Mouse (Mus musculus) embryonic facial prominence, embryonic 15.5 days (tissue): ENCODE results near the gene Stradb. TPM values are rescaled to one million over a fixed set of nuclear protein-coding genes. Genes with fewer than 3 reads are reported as not detected.

Source experiments
- ATAC-seq: fragments of 200-750 bp; cut with Nextera tagmentation; 2 replicates; pipeline ENCODE4 v1.8.0; 2017; ENCODE audit warnings: low read depth, moderate TSS enrichment; ENCODE audit not compliant: insufficient number of reproducible peaks, low FRiP score, low TSS enrichment
- H3K27ac ChIP-seq: fragments of 300-500 bp; sonication (generic); replicated peaks from 2 replicates; pipeline ENCODE4 v1.5.1; 2015; ENCODE audit warnings: mild to moderate bottlenecking, inconsistent platforms
- H3K27me3 ChIP-seq: fragments of 300-500 bp; sonication (generic); 2 replicates; pipeline ENCODE4 v1.6.1; 2015; ENCODE audit warnings: inconsistent platforms
- H3K36me3 ChIP-seq: fragments of 300-500 bp; sonication (generic); 2 replicates; pipeline ENCODE4 v1.6.1; 2015; ENCODE audit warnings: mild to moderate bottlenecking, inconsistent platforms
- H3K4me1 ChIP-seq: fragments of 300-500 bp; sonication (generic); 2 replicates; pipeline ENCODE4 v1.6.1; 2015; ENCODE audit warnings: inconsistent platforms
- H3K4me2 ChIP-seq: fragments of 300-500 bp; sonication (generic); replicated peaks from 2 replicates; pipeline ENCODE4 v1.6.1; 2015; ENCODE audit warnings: mild to moderate bottlenecking, inconsistent platforms
- H3K4me3 ChIP-seq: fragments of 300-500 bp; sonication (generic); replicated peaks from 2 replicates; pipeline ENCODE4 v1.5.1; 2015; ENCODE audit warnings: mild to moderate bottlenecking, inconsistent platforms
- H3K9ac ChIP-seq: fragments of 300-500 bp; sonication (generic); 2 replicates; pipeline ENCODE4 v1.6.1; 2015; ENCODE audit warnings: inconsistent platforms
- H3K9me3 ChIP-seq: fragments of 300-500 bp; sonication (generic); replicated peaks from 2 replicates; pipeline ENCODE4 v1.6.1; 2016; ENCODE audit warnings: inconsistent platforms
- WGBS: fragments of 180-500 bp; shearing (Covaris S2); methylation state at CpG from one replicate; pipeline ENCODE4 v1.1.7; 2015; 5-methylcytosine and 5-hydroxymethylcytosine counted together
- polyA plus RNA-seq: library from polyadenylated mRNA; unstranded; fragments of >200 nt; fragmentation: Nextera tagmentation; extraction: Ambion mirVana; gene quantifications from 2 replicates; pipeline ENCODE4 v1.2.1, GENCODE M21; 2015

Stradb gene
- polyA plus RNA-seq, 1 experiment from 2014 or later, result 23.6 TPM

GRCm38 (mm10) chr1:58962418-58962817 is 10.9 kb upstream of the Stradb start:
- H3K9ac ChIP-seq, result no peak overlapping the region
- H3K4me3 ChIP-seq, result no peak overlapping the region
- H3K4me1 ChIP-seq, result peaks cover 8% of the 10 kb centered on the region; the same call in 1 of the 2 replicates
- no peak for ATAC-seq
- H3K4me2 ChIP-seq, result no peak overlapping the region
- H3K9me3 ChIP-seq, result no peaks in the 10 kb centered on the region
- no peak overlapping the region for H3K27ac ChIP-seq
- no peaks in the 10 kb centered on the region for H3K27me3 ChIP-seq
- 74% methylated on average over 5 of the region's 5 CpGs for WGBS
- no peaks in the 10 kb centered on the region for H3K36me3 ChIP-seq

DNA sequence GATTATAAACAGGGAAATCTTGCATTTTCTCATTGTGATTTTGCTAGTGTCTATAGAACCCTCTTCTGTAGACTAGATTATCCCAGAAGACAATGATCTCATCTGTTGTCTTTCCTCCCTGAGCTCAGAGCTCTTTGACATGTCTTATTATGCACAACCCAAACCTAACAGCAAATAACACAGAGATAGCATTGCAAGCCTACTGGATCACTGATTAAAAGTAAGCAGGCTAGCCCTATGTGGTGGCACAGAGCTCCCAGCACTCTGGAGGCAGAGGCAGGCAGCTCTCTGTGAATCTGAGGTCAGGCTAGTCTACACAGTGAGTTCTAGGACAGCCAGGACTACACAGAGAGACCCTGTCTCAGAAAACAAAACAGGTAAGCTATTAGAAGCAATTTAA is 10.5 kb upstream of the Stradb start:
- Histone ChIP-seq H3K27ac (no peak overlapping the region), H3K9me3 (no peaks in the 10 kb centered on the region), H3K36me3 (no peaks in the 10 kb centered on the region), H3K4me3 (no peak overlapping the region), H3K9ac (no peak overlapping the region), H3K27me3 (no peaks in the 10 kb centered on the region), H3K4me1 (peaks cover 8% of the 10 kb centered on the region; the same call in 1 of the 2 replicates), H3K4me2 (no peak overlapping the region)
- ATAC-seq, result no peak

- Histone ChIP-seq H3K9me3 (no peaks in the 10 kb centered on the region), H3K4me2 (no peak overlapping the region), H3K9ac (no peak overlapping the region), H3K4me1 (peaks cover 16% of the 10 kb centered on the region), H3K27ac (no peak overlapping the region), H3K36me3 (no peaks in the 10 kb centered on the region), H3K27me3 (no peaks in the 10 kb centered on the region), H3K4me3 (no peak overlapping the region)
- no peak for ATAC-seq
- 28% methylated on average over 4 of the region's 4 CpGs for WGBS
These were observed 5.8 kb upstream of the Stradb start for GRCm38 (mm10) chr1:58967534-58967933.

- no peak for ATAC-seq
- Histone ChIP-seq H3K4me1 (peaks cover 21% of the 10 kb centered on the region), H3K9ac (no peak overlapping the region), H3K27ac (no peak overlapping the region), H3K9me3 (no peaks in the 10 kb centered on the region), H3K4me3 (no peak overlapping the region), H3K27me3 (no peaks in the 10 kb centered on the region), H3K4me2 (no peak overlapping the region), H3K36me3 (no peaks in the 10 kb centered on the region)
- 44% methylated on average over 5 of the region's 5 CpGs for WGBS
These were observed 3.3 kb upstream of the Stradb start for GRCm38 (mm10) chr1:58970054-58970453.

DNA sequence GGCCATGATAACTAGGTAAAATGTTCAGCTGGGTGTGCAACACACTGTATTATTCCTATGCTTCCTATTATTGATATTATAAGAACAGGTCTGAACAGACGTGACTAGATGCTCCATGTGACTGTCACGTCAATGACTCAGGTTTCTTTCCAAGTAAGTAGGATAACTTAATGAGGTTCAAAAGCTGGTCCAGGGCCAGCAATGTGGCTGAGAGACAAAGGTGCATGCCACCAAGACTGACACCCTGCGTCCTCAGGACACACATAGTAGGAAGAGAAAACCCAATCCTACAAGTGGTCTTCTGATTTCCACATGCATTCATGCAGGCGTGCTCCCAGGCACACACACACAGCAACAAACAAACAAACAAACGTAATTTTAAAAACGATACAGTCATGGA is 2.2 kb upstream of the Stradb start:
- H3K4me3 ChIP-seq, result no peak overlapping the region
- H3K9me3 ChIP-seq, result no peaks in the 10 kb centered on the region
- H3K4me2 ChIP-seq, result no peak overlapping the region
- H3K36me3 ChIP-seq, result no peaks in the 10 kb centered on the region
- no peaks in the 10 kb centered on the region for H3K27me3 ChIP-seq
- H3K9ac ChIP-seq, result no peak overlapping the region
- ATAC-seq, result no peak
- H3K27ac ChIP-seq, result no peak overlapping the region
- WGBS, result 85% methylated on average over 6 of the region's 6 CpGs
- H3K4me1 ChIP-seq, result peaks cover 21% of the 10 kb centered on the region

DNA sequence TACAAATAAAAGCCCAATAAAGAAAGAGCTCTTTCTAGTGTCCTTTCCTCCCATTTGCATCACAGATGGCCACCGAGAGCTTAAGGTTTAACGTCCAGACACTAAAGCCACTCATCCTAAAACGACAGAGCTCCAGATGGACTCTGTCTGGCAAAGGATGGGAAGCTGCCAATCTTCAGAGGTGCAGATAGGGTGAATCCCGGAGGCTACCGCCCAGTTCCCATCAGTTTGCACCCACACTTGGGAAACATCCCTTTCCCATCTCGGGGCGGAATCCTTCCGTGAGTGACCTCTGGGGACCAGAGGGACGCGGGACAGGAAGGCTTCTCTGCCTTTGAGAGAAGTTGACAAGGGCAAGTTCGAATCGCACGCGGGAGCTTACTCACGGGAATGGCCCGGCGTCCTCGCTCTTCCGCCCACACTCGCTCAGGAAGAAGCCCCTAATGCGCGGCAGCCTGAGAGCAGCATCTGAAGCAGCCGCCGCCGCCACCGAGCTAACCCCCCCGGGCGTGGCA is 414 bp upstream of the Stradb start:
- H3K27ac ChIP-seq, result peak overlapping the region; percentile 82
- H3K27me3 ChIP-seq, result no peaks in the 10 kb centered on the region
- H3K9me3 ChIP-seq, result no peaks in the 10 kb centered on the region
- peak overlapping the region; percentile 70 for H3K4me2 ChIP-seq
- H3K36me3 ChIP-seq, result no peaks in the 10 kb centered on the region
- H3K4me3 ChIP-seq, result peak overlapping the region; percentile 71
- ATAC-seq, result no peak
- WGBS, result under 1% methylated on average over 28 of the region's 28 CpGs
- H3K4me1 ChIP-seq, result peaks cover 21% of the 10 kb centered on the region
- H3K9ac ChIP-seq, result peak overlapping the region; percentile 69

DNA sequence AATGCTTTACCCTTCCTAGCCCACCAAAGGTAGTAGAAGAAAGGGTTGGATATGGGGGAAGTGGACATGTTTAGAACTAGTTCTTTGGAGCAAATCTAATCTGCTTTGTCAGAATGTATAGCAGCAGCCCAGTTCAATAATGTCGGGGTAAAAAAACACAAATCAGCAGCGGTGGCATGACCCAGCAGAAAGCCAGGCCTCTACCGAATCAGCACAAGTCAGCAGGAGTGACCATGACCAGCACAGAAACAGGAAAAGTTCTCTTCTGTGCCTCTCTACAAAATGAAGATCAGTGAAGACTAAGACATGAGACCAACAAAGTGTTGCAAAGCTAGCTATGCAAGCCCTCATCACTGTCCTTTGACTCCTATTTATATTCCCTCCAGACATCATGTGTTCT is 9.0 kb downstream of the Stradb start:
- no peak overlapping the region for H3K4me2 ChIP-seq
- H3K27me3 ChIP-seq, result no peaks in the 10 kb centered on the region
- 90% methylated on average over 3 of the region's 3 CpGs for WGBS
- H3K27ac ChIP-seq, result no peak overlapping the region
- ATAC-seq, result no peak
- H3K9ac ChIP-seq, result no peak overlapping the region
- no peaks in the 10 kb centered on the region for H3K4me1 ChIP-seq
- peaks cover 41% of the 10 kb centered on the region for H3K36me3 ChIP-seq
- H3K9me3 ChIP-seq, result no peaks in the 10 kb centered on the region
- no peak overlapping the region for H3K4me3 ChIP-seq

GRCm38 (mm10) chr1:58984586-58984985 is 11.3 kb downstream of the Stradb start:
- WGBS, result 73% methylated on average over 5 of the region's 5 CpGs
- Histone ChIP-seq H3K9ac (no peak overlapping the region), H3K4me1 (no peaks in the 10 kb centered on the region), H3K4me3 (no peak overlapping the region), H3K36me3 (peaks cover 45% of the 10 kb centered on the region), H3K27me3 (no peaks in the 10 kb centered on the region), H3K4me2 (no peak overlapping the region), H3K9me3 (no peaks in the 10 kb centered on the region), H3K27ac (no peak overlapping the region)
- no peak for ATAC-seq

DNA sequence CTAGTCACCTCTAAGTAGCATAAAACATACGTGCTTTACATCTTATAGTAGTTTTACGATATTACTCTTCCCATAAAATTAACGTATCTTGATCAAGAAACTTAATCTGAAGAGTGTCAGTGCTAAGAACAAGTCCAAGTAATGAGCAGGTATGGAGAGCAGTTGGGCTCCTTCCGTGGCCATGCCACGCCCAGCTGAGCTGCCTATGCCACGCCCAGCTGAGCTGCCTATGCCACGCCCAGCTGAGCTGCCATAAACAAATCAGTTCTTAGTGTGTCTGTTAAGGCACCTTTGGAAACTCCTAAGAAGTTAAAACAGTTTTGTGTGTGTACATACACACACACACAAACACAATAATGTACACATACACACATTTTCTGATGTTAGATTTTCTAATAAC is 19.8 kb downstream of the Stradb start:
- Histone ChIP-seq H3K4me1 (no peaks in the 10 kb centered on the region), H3K4me3 (no peak overlapping the region), H3K9ac (no peak overlapping the region), H3K36me3 (peaks cover 39% of the 10 kb centered on the region), H3K4me2 (no peak overlapping the region), H3K9me3 (no peaks in the 10 kb centered on the region), H3K27ac (no peak overlapping the region), H3K27me3 (no peaks in the 10 kb centered on the region)
- 84% methylated on average over 7 of the region's 7 CpGs for WGBS
- ATAC-seq, result no peak

DNA sequence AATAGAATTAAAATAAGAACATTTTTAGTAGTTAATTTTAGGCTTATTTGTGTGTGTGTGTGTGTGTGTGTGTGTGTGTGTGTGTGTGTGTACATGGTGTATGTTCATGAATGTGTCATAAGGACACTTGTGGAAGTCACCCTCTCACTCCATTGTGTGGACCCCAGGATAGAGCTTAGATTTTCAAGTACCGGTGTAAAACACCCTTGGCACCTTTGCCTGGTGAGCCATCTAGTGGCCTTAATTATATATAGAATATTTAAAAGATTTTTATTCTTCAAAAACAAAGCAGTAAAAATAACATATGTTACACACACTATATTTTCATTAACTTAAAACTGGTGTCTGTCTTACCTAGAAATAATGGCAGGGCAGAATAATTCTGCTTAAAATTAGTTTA is 20.4 kb downstream of the Stradb start:
- Histone ChIP-seq H3K9me3 (no peaks in the 10 kb centered on the region), H3K4me3 (no peak overlapping the region), H3K4me2 (no peak overlapping the region), H3K27ac (no peak overlapping the region), H3K36me3 (peaks cover 36% of the 10 kb centered on the region), H3K9ac (no peak overlapping the region), H3K27me3 (no peaks in the 10 kb centered on the region), H3K4me1 (no peaks in the 10 kb centered on the region)
- ATAC-seq, result no peak
- WGBS, result 13% methylated on average over 1 of the region's 1 CpGs

- WGBS, result 88% methylated on average over 5 of the region's 5 CpGs
- H3K4me2 ChIP-seq, result no peak overlapping the region
- no peak overlapping the region for H3K9ac ChIP-seq
- H3K27me3 ChIP-seq, result no peaks in the 10 kb centered on the region
- no peaks in the 10 kb centered on the region for H3K4me1 ChIP-seq
- H3K36me3 ChIP-seq, result peaks cover 32% of the 10 kb centered on the region
- no peak overlapping the region for H3K27ac ChIP-seq
- H3K4me3 ChIP-seq, result no peak overlapping the region
- no peaks in the 10 kb centered on the region for H3K9me3 ChIP-seq
- ATAC-seq, result no peak
These were observed 22.0 kb downstream of the Stradb start for GRCm38 (mm10) chr1:58995313-58995712.

- no peak for ATAC-seq
- 42% methylated on average over 4 of the region's 4 CpGs for WGBS
- H3K36me3 ChIP-seq, result no peaks in the 10 kb centered on the region
These were observed 35.9 kb downstream of the Stradb start for GRCm38 (mm10) chr1:59009250-59009649.

More at GRCm38 (mm10) chr1:59009250-59009649, 35.9 kb downstream of the Stradb start:
- Histone ChIP-seq H3K27me3 (no peaks in the 10 kb centered on the region), H3K9me3 (no peaks in the 10 kb centered on the region), H3K27ac (no peak overlapping the region), H3K4me2 (no peak overlapping the region), H3K4me1 (no peaks in the 10 kb centered on the region), H3K4me3 (no peak overlapping the region), H3K9ac (no peak overlapping the region)
